Mouse (Mus musculus) myocyte (in vitro differentiated cells): ENCODE measurements at regions not wholly inside any gene's neighbourhood (a gene's known extent, or its start where the extent isn't known, plus 50 kb on each side); places are given as distances from the start of the nearest gene placed in this dataset.
A peak's percentile ranks its signal among the peaks of the same experiment; 100 is the strongest.

ENCODE experiments used
- H3K27me3 ChIP-seq: one replicate; pipeline ENCODE4 v1.6.1; 2011; ENCODE audit not compliant: control insufficient read depth, insufficient read depth, insufficient read length
- H3K36me3 ChIP-seq: one replicate; pipeline ENCODE4 v1.6.1; 2011; ENCODE audit not compliant: control insufficient read depth, insufficient read depth
- H3K4me2 ChIP-seq: one replicate; pipeline ENCODE4 v1.6.1; 2011; ENCODE audit warnings: low read depth, control low read depth
- H3K4me3 ChIP-seq: one replicate; pipeline ENCODE4 v1.5.1; 2011; ENCODE audit warnings: mild to moderate bottlenecking, control low read depth, moderate library complexity
- H3K79me2 ChIP-seq: one replicate; pipeline ENCODE4 v1.6.1; 2011; ENCODE audit not compliant: control insufficient read depth, insufficient read depth
- H3ac ChIP-seq: one replicate; pipeline ENCODE4 v1.6.1; 2011; ENCODE audit not compliant: control insufficient read depth, insufficient read length
- CEBPB ChIP-seq: IDR thresholded peaks from 2 replicates; pipeline ENCODE4 v1.6.1; 2011; ENCODE audit warnings: mild to moderate bottlenecking, moderate library complexity; ENCODE audit not compliant: poor library complexity, insufficient read depth, severe bottlenecking
- E2F4 ChIP-seq: IDR thresholded peaks from one replicate; pipeline ENCODE4 v1.6.1; 2011; ENCODE audit warnings: mild to moderate bottlenecking, control low read depth, moderate library complexity; ENCODE audit not compliant: insufficient read depth
- MAX ChIP-seq: IDR thresholded peaks from one replicate; pipeline ENCODE4 v1.6.1; 2011; ENCODE audit warnings: low read depth, mild to moderate bottlenecking, control low read depth
- MYOD1 ChIP-seq, 3 experiments: IDR thresholded peaks; one replicate each; pipeline ENCODE4 v1.6.1; 2011; ENCODE audit warnings: control low read depth in 2 of 3, low read depth in 2 of 3, mild to moderate bottlenecking in 2 of 3, moderate library complexity in 1 of 3; ENCODE audit not compliant: insufficient read length in 2 of 3, control insufficient read depth in 1 of 3
- MYOG ChIP-seq, 3 experiments: IDR thresholded peaks; one replicate each; pipeline ENCODE4 v1.6.1; 2011; ENCODE audit warnings: control low read depth in 2 of 3, low read depth in 2 of 3, mild to moderate bottlenecking in 2 of 3; ENCODE audit not compliant: insufficient read length in 2 of 3, control insufficient read depth in 1 of 3, insufficient read depth in 1 of 3
- POLR2A ChIP-seq: IDR thresholded peaks from one replicate; pipeline ENCODE4 v1.6.1; 2011; ENCODE audit warnings: low read depth, mild to moderate bottlenecking, control low read depth, moderate library complexity; ENCODE audit not compliant: insufficient read length
- POLR2AphosphoS2 ChIP-seq: IDR thresholded peaks from one replicate; pipeline ENCODE4 v1.6.1; 2011; ENCODE audit warnings: low read depth, control low read depth; ENCODE audit not compliant: insufficient read length
- REST ChIP-seq: IDR thresholded peaks from one replicate; pipeline ENCODE4 v1.6.1; 2011; ENCODE audit warnings: mild to moderate bottlenecking, control low read depth, moderate library complexity; ENCODE audit not compliant: insufficient read depth, insufficient read length
- SRF ChIP-seq: IDR thresholded peaks from one replicate; pipeline ENCODE4 v1.6.1; 2011; ENCODE audit warnings: low read depth; ENCODE audit not compliant: control insufficient read depth, insufficient read length
- TCF12 ChIP-seq: IDR thresholded peaks from one replicate; pipeline ENCODE4 v1.6.1; 2011; ENCODE audit warnings: mild to moderate bottlenecking, control low read depth; ENCODE audit not compliant: poor library complexity, insufficient read depth, severe bottlenecking
- TCF3 ChIP-seq: IDR thresholded peaks from one replicate; pipeline ENCODE4 v1.6.1; 2011; ENCODE audit warnings: low read depth, control low read depth; ENCODE audit not compliant: insufficient read length
- USF1 ChIP-seq: IDR thresholded peaks from one replicate; pipeline ENCODE4 v1.6.1; 2011; ENCODE audit warnings: low read depth, mild to moderate bottlenecking, control low read depth, moderate library complexity

DNA sequence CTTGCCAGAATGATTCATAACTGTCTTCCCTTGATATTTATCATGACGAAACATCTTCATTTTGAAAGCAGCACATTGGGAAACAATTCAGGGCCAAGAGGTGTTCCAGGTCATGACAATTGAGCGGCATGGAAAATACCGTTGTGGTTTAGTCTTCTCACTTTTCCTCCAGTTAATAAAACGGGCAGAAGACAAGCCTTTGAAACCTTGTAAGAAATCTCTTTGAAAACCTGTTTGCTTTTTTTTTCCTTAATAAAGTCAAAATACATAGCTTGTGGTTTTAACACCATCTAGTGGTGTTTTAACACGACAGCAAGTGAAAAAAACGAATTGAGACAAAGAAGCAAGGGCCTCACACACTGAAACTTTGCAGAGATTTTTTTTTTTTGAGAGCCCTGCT lies 1389.0 kb upstream of the Acvr2a start:
- H3K79me2 ChIP-seq: no peaks in the 10 kb centered on the region
- no peak overlapping the region for H3K4me3 ChIP-seq
- H3K4me2 ChIP-seq: peak overlapping the region; percentile 14
- no peaks in the 10 kb centered on the region for H3K36me3 ChIP-seq
- H3K27me3 ChIP-seq: no peaks in the 10 kb centered on the region
- TF ChIP-seq MYOG (IDR thresholded peaks at IDR 0.05; ENCODE audit: control insufficient read depth in 1 of 3, insufficient read depth in 1 of 3, insufficient read length in 2 of 3, low read depth in 2 of 3) (no peak), TCF12 (no peak), USF1 (no peak), POLR2AphosphoS2 (no peak), CEBPB (no peak), POLR2A (no peak), TCF3 (no peak)
- H3ac ChIP-seq: no peak overlapping the region

DNA sequence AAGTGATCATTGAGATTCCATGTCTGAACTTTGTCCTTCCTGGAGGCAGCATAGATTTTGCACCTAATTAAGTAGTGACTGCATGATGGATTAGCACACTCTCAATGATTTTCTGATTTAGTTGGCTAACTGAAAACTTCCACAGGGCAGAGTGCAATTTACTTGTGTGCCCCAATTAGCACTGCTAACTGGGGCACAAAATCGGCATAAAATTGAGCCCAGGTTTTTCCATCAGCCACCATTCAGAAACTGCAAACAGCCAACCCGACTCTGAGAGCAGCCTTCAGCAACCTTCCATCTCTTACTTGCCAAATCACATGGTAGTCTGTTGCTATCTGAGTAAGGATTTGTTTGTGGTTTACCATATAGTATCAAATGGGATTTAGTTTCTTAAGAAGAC lies 1384.1 kb upstream of the Acvr2a start:
- Histone ChIP-seq H3K4me3 (no peak overlapping the region), H3K27me3 (no peaks in the 10 kb centered on the region), H3K79me2 (no peaks in the 10 kb centered on the region), H3ac (no peak overlapping the region), H3K36me3 (no peaks in the 10 kb centered on the region), H3K4me2 (no peak overlapping the region)
- TF ChIP-seq MAX (no peak), MYOD1 (IDR thresholded peaks at IDR 0.05; ENCODE audit: control insufficient read depth in 1 of 3, insufficient read length in 2 of 3, low read depth in 2 of 3) (no peak), USF1 (no peak), POLR2A (no peak), TCF12 (no peak), SRF (no peak), MYOG (IDR thresholded peaks at IDR 0.05; ENCODE audit: control insufficient read depth in 1 of 3, insufficient read depth in 1 of 3, insufficient read length in 2 of 3, low read depth in 2 of 3) (no peak), CEBPB (no peak)

DNA sequence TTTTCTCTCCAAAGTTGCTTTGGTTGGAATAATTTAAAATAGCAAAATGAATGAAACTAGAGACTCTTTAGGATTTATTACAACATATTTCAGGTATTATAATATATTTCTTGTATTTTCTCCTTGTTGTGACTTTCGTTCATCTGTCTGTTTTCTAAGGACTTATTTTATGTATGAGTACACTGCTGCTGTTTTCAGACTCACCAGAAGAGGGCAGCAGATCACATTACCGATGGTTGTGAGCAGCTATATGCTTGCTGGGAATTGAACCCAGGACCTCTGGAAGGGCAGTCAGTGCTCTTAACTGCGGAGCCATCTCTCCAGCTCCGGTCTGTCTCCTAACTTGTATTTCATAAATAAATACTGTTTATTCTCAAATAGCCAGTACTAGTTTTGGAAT lies 1347.9 kb upstream of the Acvr2a start:
- Histone ChIP-seq H3K27me3 (no peaks in the 10 kb centered on the region), H3K79me2 (no peaks in the 10 kb centered on the region), H3K4me3 (no peak overlapping the region), H3K36me3 (no peaks in the 10 kb centered on the region), H3ac (no peak overlapping the region), H3K4me2 (no peak overlapping the region)
- no peak for TF ChIP-seq POLR2AphosphoS2
- TF ChIP-seq USF1: no peak
- TF ChIP-seq MYOG (IDR thresholded peaks at IDR 0.05; ENCODE audit: control insufficient read depth in 1 of 3, insufficient read depth in 1 of 3, insufficient read length in 2 of 3, low read depth in 2 of 3): no peak
- TF ChIP-seq E2F4: no peak
- TF ChIP-seq MAX: no peak
- TF ChIP-seq MYOD1 (IDR thresholded peaks at IDR 0.05; ENCODE audit: control insufficient read depth in 1 of 3, insufficient read length in 2 of 3, low read depth in 2 of 3): no peak
- no peak for TF ChIP-seq TCF12
- no peak for TF ChIP-seq TCF3
- TF ChIP-seq POLR2A: no peak
- no peak for TF ChIP-seq SRF
- no peak for TF ChIP-seq REST
- TF ChIP-seq CEBPB: no peak

DNA sequence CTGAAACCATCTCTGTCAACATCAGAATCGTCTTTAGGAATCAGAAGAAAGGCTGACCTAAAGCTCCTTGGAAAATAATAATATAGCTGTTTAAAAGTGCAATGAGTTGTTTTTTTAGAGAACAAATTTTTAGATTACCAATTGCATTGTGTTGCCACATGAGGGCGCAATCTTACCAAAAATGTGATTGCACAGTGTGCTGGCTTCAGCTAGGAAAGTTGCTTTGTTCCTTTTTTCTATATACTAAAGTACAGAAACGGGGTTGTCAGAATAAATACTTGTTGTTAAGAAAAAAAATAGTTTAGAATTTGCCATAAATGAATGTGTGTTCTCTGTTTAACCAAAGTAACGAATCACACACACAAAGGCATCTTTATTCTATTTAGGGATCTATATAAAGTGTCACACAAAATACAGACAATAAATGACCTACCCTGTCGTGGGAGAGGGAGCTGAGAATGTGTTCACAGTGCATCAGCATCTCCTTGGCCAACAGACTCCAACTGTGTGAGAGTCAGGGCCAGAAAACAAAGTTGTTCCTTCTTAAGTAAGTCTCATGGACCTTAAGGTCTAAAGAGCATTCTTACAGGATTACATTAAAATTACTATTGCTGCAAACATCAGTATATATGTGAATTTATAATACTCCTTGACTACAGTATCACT lies 1321.9 kb upstream of the Acvr2a start:
- no peak for TF ChIP-seq SRF
- no peak for TF ChIP-seq USF1
- no peak for TF ChIP-seq MYOD1 (IDR thresholded peaks at IDR 0.05; ENCODE audit: control insufficient read depth in 1 of 3, insufficient read length in 2 of 3, low read depth in 2 of 3)
- no peak for TF ChIP-seq CEBPB

More for the DNA sequence above, 1321.9 kb upstream of the Acvr2a start:
- no peak overlapping the region for H3K4me3 ChIP-seq
- H3K4me2 ChIP-seq: no peak overlapping the region
- H3K36me3 ChIP-seq: no peaks in the 10 kb centered on the region
- no peaks in the 10 kb centered on the region for H3K79me2 ChIP-seq
- no peak overlapping the region for H3ac ChIP-seq
- no peaks in the 10 kb centered on the region for H3K27me3 ChIP-seq
